Mouse (Mus musculus) WW6 (cell line): ENCODE data around the gene Rdh16f1.

Experiments
- DNase-seq: peaks from one replicate; pipeline ENCODE4 v3.0.0-alpha.2; 2013; ENCODE audit warnings: low read depth, low spot score

Gene Rdh16f1

GRCm38 (mm10) chr10:127759181-127760110 lies at the start of gene Rdh16f1, which contains the start of gene Rdh1:
Rdh16f1 (plus strand) TSS chr10:127759787.
Rdh1 (plus strand) TSS chr10:127759721.
- no peak for DNase-seq

- no peak for DNase-seq
These were observed 49.3 kb upstream of the Rdh16f1 start for GRCm38 (mm10) chr10:127710331-127710730.

GRCm38 (mm10) chr10:127712736-127713135 lies 46.9 kb upstream of the Rdh16f1 start:
- DNase-seq: no peak

GRCm38 (mm10) chr10:127721671-127722418 lies 37.7 kb upstream of the Rdh16f1 start:
- no peak for DNase-seq

- no peak for DNase-seq
These were observed 35.4 kb upstream of the Rdh16f1 start, which contains the start of gene Tac2 for GRCm38 (mm10) chr10:127724178-127724577. Tac2 (plus strand) TSS chr10:127724478.

GRCm38 (mm10) chr10:127725136-127725535 lies 34.5 kb upstream of the Rdh16f1 start:
- DNase-seq: no peak

GRCm38 (mm10) chr10:127728437-127728836 lies 31.1 kb upstream of the Rdh16f1 start:
- DNase-seq: no peak

GRCm38 (mm10) chr10:127730285-127730932 lies 29.2 kb upstream of the Rdh16f1 start:
- no peak for DNase-seq

- no peak for DNase-seq
These were observed 28.7 kb upstream of the Rdh16f1 start for GRCm38 (mm10) chr10:127730933-127731310.

GRCm38 (mm10) chr10:127731397-127731796 lies 28.2 kb upstream of the Rdh16f1 start:
- DNase-seq: no peak

- no peak for DNase-seq
These were observed 25.2 kb upstream of the Rdh16f1 start for GRCm38 (mm10) chr10:127734434-127734833.

GRCm38 (mm10) chr10:127736266-127736665 lies 23.3 kb upstream of the Rdh16f1 start:
- DNase-seq: no peak

GRCm38 (mm10) chr10:127736916-127737315 lies 22.7 kb upstream of the Rdh16f1 start:
- DNase-seq: no peak

- no peak for DNase-seq
These were observed 22.0 kb upstream of the Rdh16f1 start for GRCm38 (mm10) chr10:127737552-127737951.

- DNase-seq: no peak
These were observed 21.3 kb upstream of the Rdh16f1 start for GRCm38 (mm10) chr10:127738151-127738882.

GRCm38 (mm10) chr10:127739083-127739660 lies 20.4 kb upstream of the Rdh16f1 start, which contains the start of gene Zbtb39:
Zbtb39 (plus strand) TSS chr10:127739538.
- DNase-seq: peak; percentile 49

GRCm38 (mm10) chr10:127739661-127740161 lies 19.9 kb upstream of the Rdh16f1 start:
- DNase-seq: no peak

GRCm38 (mm10) chr10:127744661-127745060 lies 14.9 kb upstream of the Rdh16f1 start:
- no peak for DNase-seq

- DNase-seq: no peak
These were observed 13.7 kb upstream of the Rdh16f1 start for GRCm38 (mm10) chr10:127745886-127746285.

GRCm38 (mm10) chr10:127747254-127747653 lies 12.3 kb upstream of the Rdh16f1 start:
- DNase-seq: no peak
